Comparison of ENCODE assay signal across 8 mouse cellular contexts in the genomic region with DNA sequence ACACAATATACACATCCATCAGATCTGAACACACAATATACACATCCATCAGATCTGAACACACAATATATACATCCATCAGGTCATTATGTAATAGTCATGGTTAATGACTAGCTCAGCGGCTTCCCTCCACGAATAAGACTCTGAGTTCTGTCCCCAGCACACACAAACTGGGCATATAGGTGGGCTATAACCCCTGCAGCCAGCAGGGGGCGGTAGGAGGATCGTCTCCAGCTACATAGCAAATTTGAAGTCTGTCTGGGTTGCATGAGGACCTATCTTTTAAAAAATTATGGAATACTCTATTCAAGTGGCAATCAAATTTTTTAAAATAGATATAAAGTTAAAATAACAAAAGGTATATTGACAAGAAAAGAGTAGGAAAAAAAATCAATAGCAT.
A peak's percentile ranks its signal among the peaks of the same experiment; 100 is the strongest.
DNase-seq lines count a peak whose midpoint lies in the region; TF ChIP-seq lines count a peak whose summit lies in the region.

No protein-coding gene starts in this region.

- TF ChIP-seq CTCF in layer of hippocampus, adult 2 months (conservative IDR thresholded peaks at IDR 0.05) = peak; percentile 78
- TF ChIP-seq CTCF in lung, adult 2 months (IDR thresholded peaks at IDR 0.05; ENCODE audit: insufficient read depth, low read length) = peak; percentile 71

- no peaks in the 10 kb centered on the region for H3K4me1 ChIP-seq in lung, adult 2 months (ENCODE audit: control insufficient read depth, insufficient read depth, low read length)

- DNase-seq in adrenal gland, adult 18-20 months (ENCODE audit: low spot score in 2 of 2) = peak; percentile 58 to 64
- no peak for DNase-seq in adrenal gland, postnatal 4 days (ENCODE audit: low spot score in 2 of 2)
- peak in 1 of 2 experiments; percentile 34 for DNase-seq in layer of hippocampus, adult 2 months (ENCODE audit: low spot score in 2 of 2)
- DNase-seq in layer of hippocampus, postnatal 14 days (ENCODE audit: low spot score in 2 of 2) = no peak
- DNase-seq in adrenal gland, postnatal 10 days = peak; percentile 63
- DNase-seq in lung, adult 2 months = peak; percentile 29
- DNase-seq in ovary, postnatal 14 days (ENCODE audit: low spot score) = no peak
- DNase-seq in cerebellum, adult 9-10 months = no peak

- no peak for TF ChIP-seq POLR2A in lung, adult 2 months (IDR thresholded peaks at IDR 0.05; ENCODE audit: borderline replicate concordance, extremely low read depth, low read depth, low read length)

- WGBS in lung, adult 2 months = 42% methylated on average over 4 of the region's 4 CpGs

- no peak overlapping the region for H3K4me3 ChIP-seq in layer of hippocampus, adult 2 months
- no peak overlapping the region for H3K4me3 ChIP-seq in lung, adult 2 months (replicated peaks; ENCODE audit: extremely low read depth, low read depth, low read length)

- no peak overlapping the region for H3K27ac ChIP-seq in layer of hippocampus, adult 2 months

Comparison
In these comparisons a context has a peak if more than half of its experiments do, and no peak if none do; other contexts are left out.
1. DNase-seq: peak in adrenal gland, adult 18-20 months (2 of 2), adrenal gland, postnatal 10 days (single experiment) and lung, adult 2 months (single experiment); none in adrenal gland, postnatal 4 days (0 of 2), layer of hippocampus, postnatal 14 days (0 of 2), ovary, postnatal 14 days (single experiment) and cerebellum, adult 9-10 months (single experiment).